Mouse (Mus musculus) spleen, adult 2 months (tissue): ENCODE data around the gene Ppp2r5b.

Experiments used
- CTCF ChIP-seq: fragments of 200-500 bp; IDR thresholded peaks from 2 replicates; pipeline ENCODE4 v1.5.1; 2011; ENCODE audit warnings: mild to moderate bottlenecking, inconsistent platforms; ENCODE audit not compliant: insufficient read depth, insufficient read length, insufficient replicate concordance; ENCODE audit errors: extremely low read depth
- POLR2A ChIP-seq: fragments of 200-500 bp; IDR thresholded peaks from 2 replicates; pipeline ENCODE4 v1.6.1; 2011; ENCODE audit warnings: low read depth, low read length, inconsistent platforms

GRCm38 (mm10) chr19:6264200-6264599 is 28.5 kb upstream of the Ppp2r5b start:
- TF ChIP-seq CTCF (no peak), POLR2A (no peak)
